Mouse (Mus musculus): ENCODE results near the gene Rpe65.

DNA sequence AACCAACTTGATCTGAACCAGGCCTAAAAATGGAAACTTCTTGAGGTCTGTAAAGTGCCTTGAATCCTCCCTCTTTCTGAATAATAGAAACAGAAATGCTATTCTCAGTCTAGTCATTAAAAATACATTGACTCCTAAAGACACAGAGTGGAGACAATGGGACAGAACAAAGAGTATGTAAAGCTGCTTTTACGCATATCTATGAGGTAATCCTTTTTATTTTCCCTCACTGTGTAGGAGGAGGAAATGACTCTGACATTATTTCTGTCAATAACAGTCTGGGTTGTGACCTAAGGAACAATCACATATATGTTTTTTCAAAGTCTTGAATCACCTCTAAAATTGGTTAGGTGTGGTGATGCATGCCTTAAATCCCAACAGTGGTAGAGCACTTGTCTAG is 16.0 kb downstream of the Rpe65 start:
- TF ChIP-seq CTCF (IDR thresholded peaks at IDR 0.05) (no peak), EP300 (IDR thresholded peaks at IDR 0.05) (no peak)

All from lung, postnatal 0 days (tissue).